Mouse (Mus musculus) midbrain, embryonic 12.5 days (tissue): ENCODE results near the gene B2m. TPM values are rescaled to one million over a fixed set of nuclear protein-coding genes. Genes with fewer than 3 reads are reported as not detected.
"Not testable (repeated sequence)": the region's sequence is repeated elsewhere in the genome, so short reads cannot be mapped to it uniquely, and the experiment has no call there.

Experiments used
- ATAC-seq: fragments of 200-750 bp; cut with Nextera tagmentation; 2 replicates; pipeline ENCODE4 v1.8.0; 2017; ENCODE audit warnings: low read depth, moderate TSS enrichment, moderate library complexity; ENCODE audit not compliant: low FRiP score
- H3K27ac ChIP-seq: fragments of 300-500 bp; sonication (generic); replicated peaks from 2 replicates; pipeline ENCODE4 v1.5.1; 2016; ENCODE audit warnings: mild to moderate bottlenecking
- H3K27me3 ChIP-seq: fragments of 300-500 bp; sonication (generic); 2 replicates; pipeline ENCODE4 v1.6.1; 2016; ENCODE audit warnings: mild to moderate bottlenecking
- H3K36me3 ChIP-seq: fragments of 300-500 bp; sonication (generic); 2 replicates; pipeline ENCODE4 v1.6.1; 2016
- H3K4me1 ChIP-seq: fragments of 300-500 bp; sonication (generic); 2 replicates; pipeline ENCODE4 v1.6.1; 2016
- H3K4me2 ChIP-seq: fragments of 300-500 bp; sonication (generic); replicated peaks from 2 replicates; pipeline ENCODE4 v1.6.1; 2016; ENCODE audit warnings: mild to moderate bottlenecking, moderate library complexity
- H3K4me3 ChIP-seq: fragments of 300-500 bp; sonication (generic); 2 replicates; pipeline ENCODE4 v1.5.1; 2016; ENCODE audit warnings: mild to moderate bottlenecking
- H3K9ac ChIP-seq: fragments of 300-500 bp; sonication (generic); replicated peaks from 2 replicates; pipeline ENCODE4 v1.6.1; 2016; ENCODE audit warnings: mild to moderate bottlenecking, moderate library complexity
- H3K9me3 ChIP-seq: fragments of 300-500 bp; sonication (generic); 2 replicates; pipeline ENCODE4 v1.6.1; 2016; ENCODE audit warnings: mild to moderate bottlenecking
- WGBS: fragments of 180-500 bp; shearing (Covaris S2); methylation state at CpG from one replicate; pipeline ENCODE4 v1.1.7; 2016; 5-methylcytosine and 5-hydroxymethylcytosine counted together
- polyA plus RNA-seq: library from polyadenylated mRNA; unstranded; fragments of >200 nt; fragmentation: Nextera tagmentation; extraction: Ambion mirVana; gene quantifications from 2 replicates; pipeline ENCODE4 v1.2.1, GENCODE M21; 2016

B2m gene
- 107 and 122 TPM in 2 replicates for polyA plus RNA-seq

DNA sequence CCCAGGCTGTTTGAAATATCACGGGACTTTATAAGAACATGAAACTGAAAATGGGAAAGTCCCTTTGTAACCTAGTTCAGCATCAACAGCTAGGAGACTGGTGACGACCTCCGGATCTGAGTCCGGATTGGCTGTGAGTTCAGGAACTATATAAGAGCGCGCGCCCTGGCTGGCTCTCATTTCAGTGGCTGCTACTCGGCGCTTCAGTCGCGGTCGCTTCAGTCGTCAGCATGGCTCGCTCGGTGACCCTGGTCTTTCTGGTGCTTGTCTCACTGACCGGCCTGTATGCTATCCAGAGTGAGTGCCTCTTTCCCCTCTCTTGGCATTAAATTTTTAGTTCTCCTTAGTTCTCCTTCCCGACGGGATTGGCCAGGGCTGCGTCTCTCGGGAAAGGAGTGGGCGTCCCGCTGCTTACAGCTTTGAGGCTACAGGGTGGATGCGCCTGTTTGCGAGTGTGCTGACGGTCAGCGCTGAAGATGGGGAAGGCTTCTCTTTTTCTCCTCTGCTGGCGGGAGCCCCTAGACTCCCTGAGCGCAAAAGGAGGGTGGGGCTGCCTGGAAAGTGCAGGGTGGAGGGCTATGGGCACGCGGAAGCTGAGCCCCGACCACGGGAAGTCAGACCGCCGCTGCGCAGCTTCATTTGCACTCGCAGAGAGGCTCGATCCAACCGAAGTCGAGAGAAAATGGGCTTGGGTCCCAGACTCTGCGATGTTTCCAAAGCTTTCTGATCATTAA is at the start of gene B2m:
Gene B2m (plus strand): TSS at position 179 of the 734 bp plus-strand sequence.
- peaks cover 10% of the 10 kb centered on the region; the same call in 1 of the 2 replicates for H3K4me1 ChIP-seq
- ATAC-seq, result peak; percentile 97
- H3K4me3 ChIP-seq, result peak within 1 kb of the TSS; percentile 66
- no peaks in the 10 kb centered on the region for H3K27me3 ChIP-seq
- H3K36me3 ChIP-seq, result no peaks in the 10 kb centered on the region
- H3K9me3 ChIP-seq, result no peaks in the 10 kb centered on the region
- peak within 1 kb of the TSS; percentile 84 for H3K4me2 ChIP-seq
- H3K9ac ChIP-seq, result peak within 1 kb of the TSS; percentile 76
- whole genome bisulfite sequencing, result under 1% methylated on average over 40 of the region's 40 CpGs
- peak within 1 kb of the TSS; percentile 26; the same call in 1 of the 2 replicates for H3K27ac ChIP-seq

DNA sequence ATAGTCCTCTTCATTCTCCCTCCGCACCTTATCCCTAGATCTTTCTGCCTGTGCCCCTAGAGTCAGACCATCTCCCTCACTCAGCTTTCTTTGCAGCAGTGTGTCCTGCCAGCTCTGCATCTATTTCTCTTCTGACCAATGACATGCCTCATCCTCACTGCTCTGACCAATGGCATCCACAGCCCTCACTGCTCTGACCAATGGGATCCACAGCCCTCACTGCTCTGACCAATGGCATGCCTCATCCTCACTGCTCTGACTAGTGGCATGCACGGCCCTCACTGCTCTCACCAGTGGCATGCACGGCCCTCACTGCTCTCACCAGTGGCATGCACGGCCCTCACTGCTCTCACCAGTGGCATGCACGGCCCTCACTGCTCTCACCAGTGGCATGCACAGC is 49.8 kb upstream of the B2m start:
- H3K4me2 ChIP-seq, ATAC-seq, H3K9ac ChIP-seq, H3K27me3 ChIP-seq, H3K9me3 ChIP-seq, H3K27ac ChIP-seq, H3K4me3 ChIP-seq, H3K4me1 ChIP-seq: not testable (repeated sequence)
- H3K36me3 ChIP-seq, result peaks cover 79% of the 10 kb centered on the region
- WGBS, result 83% methylated on average over 5 of the region's 5 CpGs

DNA sequence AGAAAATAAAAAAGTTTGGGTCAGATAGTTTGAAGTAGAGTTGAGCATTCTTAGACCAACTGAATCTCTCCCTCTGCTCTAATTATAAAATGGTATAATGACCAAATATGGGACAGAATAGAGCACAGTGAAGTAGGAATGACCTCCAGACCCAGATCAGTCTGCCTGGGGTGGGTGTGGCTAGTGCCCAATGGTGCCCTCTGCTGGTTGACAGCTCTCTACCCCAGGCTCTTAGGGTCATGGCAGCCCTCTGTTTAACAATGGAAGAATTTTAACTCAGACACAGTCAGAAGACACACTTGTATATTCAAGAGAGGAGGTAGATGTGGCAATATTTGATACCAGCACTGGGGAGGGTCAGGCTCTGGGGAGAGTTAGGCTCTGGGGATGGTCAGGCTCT is 45.4 kb upstream of the B2m start:
- no peak overlapping the region for H3K4me3 ChIP-seq
- H3K9ac ChIP-seq, result no peak overlapping the region
- H3K27me3 ChIP-seq, result no peaks in the 10 kb centered on the region
- no peaks in the 10 kb centered on the region for H3K9me3 ChIP-seq
- no peak for ATAC-seq
- H3K27ac ChIP-seq, result no peak overlapping the region
- no peak overlapping the region for H3K4me2 ChIP-seq
- H3K36me3 ChIP-seq, result peaks cover 55% of the 10 kb centered on the region
- H3K4me1 ChIP-seq, result no peaks in the 10 kb centered on the region

DNA sequence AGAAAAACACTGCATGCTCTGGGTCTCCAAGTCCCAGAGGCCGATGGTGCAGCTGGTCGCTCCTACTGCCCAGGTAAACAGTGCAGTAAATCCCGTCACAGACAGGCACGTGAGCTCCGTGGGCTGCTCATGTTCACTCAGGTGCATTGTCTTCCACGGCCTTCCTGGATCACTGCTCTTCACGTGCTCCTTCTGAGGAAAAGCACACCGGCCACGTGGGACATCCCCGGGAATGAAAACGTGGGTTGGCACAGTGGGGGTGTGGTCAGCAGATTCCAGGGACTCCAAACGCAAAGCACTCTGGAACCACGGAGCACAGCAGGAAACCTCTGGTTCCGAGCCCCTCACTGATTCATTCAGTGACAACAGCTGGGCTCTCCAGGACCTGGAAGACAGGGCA is 39.4 kb upstream of the B2m start:
- H3K9me3 ChIP-seq, result no peaks in the 10 kb centered on the region
- 86% methylated on average over 14 of the region's 14 CpGs for WGBS
- peaks cover 48% of the 10 kb centered on the region for H3K36me3 ChIP-seq
- no peaks in the 10 kb centered on the region for H3K27me3 ChIP-seq
- H3K4me2 ChIP-seq, result no peak overlapping the region
- H3K9ac ChIP-seq, result no peak overlapping the region
- no peaks in the 10 kb centered on the region for H3K4me1 ChIP-seq
- no peak overlapping the region for H3K27ac ChIP-seq
- ATAC-seq, result no peak
- no peak overlapping the region for H3K4me3 ChIP-seq

DNA sequence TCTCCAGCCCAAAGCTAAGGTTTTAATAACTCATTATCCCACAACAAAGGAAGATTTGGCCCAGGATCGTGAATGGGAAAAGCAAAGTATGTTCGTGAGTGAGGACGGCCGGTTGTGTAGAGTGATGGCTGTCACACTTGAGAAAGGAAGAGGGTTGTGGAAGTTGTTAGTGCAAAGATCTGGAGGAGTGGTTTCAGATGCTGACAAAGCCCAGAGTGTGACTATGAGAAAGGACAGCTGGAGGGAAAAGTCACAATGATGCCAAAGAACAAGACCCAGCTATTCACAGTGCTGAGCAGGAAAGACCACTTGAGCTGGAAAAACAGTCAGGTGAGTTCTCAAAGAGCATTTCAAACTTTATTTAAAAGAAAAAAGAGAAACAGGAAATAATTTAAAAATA is 37.8 kb upstream of the B2m start:
- ATAC-seq, result no peak
- no peak overlapping the region for H3K4me3 ChIP-seq
- 75% methylated on average over 4 of the region's 4 CpGs for WGBS

DNA sequence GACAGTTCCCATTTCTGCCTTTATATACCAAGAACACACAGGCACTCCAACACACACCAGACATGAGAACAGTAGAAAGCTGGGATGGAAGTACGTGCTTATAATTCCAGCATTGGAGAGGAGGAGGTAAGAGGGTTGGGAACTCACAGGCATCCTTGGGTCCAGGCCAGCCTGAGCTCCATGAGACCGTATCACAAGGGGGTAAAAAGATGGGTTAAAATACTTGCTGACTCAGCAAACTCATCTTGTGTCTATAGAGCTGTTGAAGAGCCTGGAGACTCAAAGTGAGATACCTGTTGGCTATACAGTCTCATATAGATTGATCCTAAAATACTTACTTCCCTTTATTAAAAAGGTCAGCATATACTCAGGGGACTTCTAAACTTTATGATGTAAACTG is 30.6 kb upstream of the B2m start:
- no peak for ATAC-seq
- Histone ChIP-seq H3K4me3 (peak overlapping the region; percentile 81; the same call in 1 of the 2 replicates), H3K4me2 (peak overlapping the region; percentile 67), H3K9me3 (no peaks in the 10 kb centered on the region), H3K27ac (no peak overlapping the region), H3K4me1 (peaks cover 17% of the 10 kb centered on the region), H3K9ac (no peak overlapping the region), H3K27me3 (no peaks in the 10 kb centered on the region), H3K36me3 (peaks cover 18% of the 10 kb centered on the region)
- WGBS, result 89% methylated on average over 2 of the region's 2 CpGs

More for the DNA sequence above, 37.8 kb upstream of the B2m start:
- H3K9me3 ChIP-seq, result no peaks in the 10 kb centered on the region
- H3K4me1 ChIP-seq, result no peaks in the 10 kb centered on the region
- H3K36me3 ChIP-seq, result peaks cover 55% of the 10 kb centered on the region
- H3K9ac ChIP-seq, result no peak overlapping the region
- no peak overlapping the region for H3K4me2 ChIP-seq
- H3K27ac ChIP-seq, result no peak overlapping the region
- no peaks in the 10 kb centered on the region for H3K27me3 ChIP-seq

DNA sequence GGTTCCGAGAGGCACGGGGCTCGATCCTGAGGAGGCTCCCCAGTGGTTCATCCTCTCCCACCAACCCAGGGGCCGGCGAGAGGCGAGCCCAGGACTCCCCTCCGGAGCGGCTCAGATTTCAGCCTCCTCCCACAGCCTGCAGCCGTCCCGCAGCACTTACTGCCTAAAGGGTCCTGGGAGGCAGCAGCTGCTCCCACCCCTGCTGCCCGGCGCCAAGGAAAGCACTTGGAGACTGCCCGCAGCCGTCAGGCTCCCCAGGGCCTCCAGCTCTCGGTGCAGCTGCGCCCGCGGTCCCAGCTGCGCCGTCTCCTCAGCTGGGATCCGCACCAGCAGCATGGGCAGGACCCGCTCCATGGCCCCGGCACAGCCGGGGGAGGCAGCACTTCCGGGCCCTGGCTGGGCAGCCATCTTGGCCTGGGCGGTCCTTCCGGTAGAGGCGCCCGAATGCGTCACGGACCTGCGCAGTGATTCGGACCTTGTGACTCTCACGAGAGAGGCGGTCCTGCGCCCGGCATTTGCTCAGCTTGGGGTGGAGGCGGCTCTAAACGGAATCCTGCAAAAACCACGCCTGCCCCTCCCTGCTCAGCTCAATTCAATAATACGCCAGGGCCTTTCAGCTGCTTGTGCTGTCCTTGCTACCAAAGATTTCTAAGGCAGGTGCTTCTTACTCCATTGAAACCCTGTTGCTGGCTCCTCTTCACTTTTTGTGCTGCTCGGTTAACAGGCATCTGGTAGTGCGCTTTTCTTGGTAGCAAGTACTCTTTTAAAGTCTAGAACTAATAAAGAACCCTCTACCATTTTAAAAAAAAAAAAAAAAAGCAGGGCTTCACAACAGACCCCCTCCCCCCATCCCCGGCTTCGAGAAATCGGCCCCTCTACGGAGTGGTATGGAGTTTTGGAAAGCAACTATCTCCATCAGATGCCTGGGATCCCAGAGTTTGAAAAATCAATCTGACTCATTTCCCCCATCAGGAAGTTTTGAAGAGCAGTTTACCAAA is 29.2 kb upstream of the B2m start, which contains the start of gene Spg11:
Gene Spg11 (minus strand): TSS at position 426 of the 998 bp plus-strand sequence.
- Histone ChIP-seq H3K36me3 (peaks cover 13% of the 10 kb centered on the region), H3K4me1 (peaks cover 17% of the 10 kb centered on the region), H3K9ac (peak within 1 kb of the TSS; percentile 88), H3K27me3 (no peaks in the 10 kb centered on the region), H3K27ac (peak within 1 kb of the TSS; percentile 97), H3K4me2 (peak within 1 kb of the TSS; percentile 67), H3K4me3 (peak within 1 kb of the TSS; percentile 81), H3K9me3 (no peaks in the 10 kb centered on the region)
- peak; percentile 99 for ATAC-seq
- WGBS, result under 1% methylated on average over 45 of the region's 47 CpGs

DNA sequence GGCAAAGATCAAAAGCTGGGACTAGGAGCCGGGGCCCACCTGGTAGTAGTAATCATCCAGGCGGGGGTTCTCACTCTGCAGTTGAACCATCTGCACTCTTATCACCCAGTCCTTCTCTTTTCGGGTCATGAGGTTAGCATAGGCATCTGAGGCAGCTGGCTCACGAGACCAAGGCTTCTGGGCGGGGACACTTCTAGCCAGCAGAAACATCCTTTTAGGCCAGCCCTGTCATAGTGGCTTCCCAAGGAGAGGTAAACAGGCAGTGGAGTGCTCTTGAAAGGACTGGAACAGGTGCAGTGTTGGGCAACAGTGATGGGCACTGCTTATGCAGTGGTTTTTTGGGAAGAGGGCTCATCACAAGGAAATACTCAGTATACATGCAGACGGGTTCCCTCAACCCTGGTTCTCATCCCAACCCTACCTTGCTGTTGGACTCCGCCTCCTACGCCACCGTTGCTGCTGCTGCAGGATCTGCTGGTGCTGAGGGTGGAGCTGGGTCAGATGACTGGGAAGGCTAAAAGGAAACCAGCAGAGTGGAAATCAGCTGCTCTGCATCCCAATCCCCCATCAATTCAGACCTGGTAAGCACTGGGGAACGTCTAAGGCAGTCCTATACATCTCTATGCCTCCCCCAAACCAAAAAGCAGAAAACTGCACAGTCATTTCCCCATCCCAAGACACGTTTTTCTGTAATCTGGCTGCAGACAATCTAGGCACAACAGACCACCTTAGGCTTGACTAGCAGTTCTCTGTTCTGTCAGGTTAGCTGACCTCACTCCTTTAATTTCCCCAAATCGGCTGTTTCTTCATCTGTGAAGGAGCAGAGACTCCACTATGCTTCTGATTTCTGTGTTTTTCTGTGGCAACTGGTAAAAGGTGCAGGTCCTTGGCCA is 21.6 kb upstream of the B2m start:
- Histone ChIP-seq H3K9ac (no peak overlapping the region), H3K27ac (no peak overlapping the region), H3K36me3 (no peaks in the 10 kb centered on the region), H3K27me3 (no peaks in the 10 kb centered on the region; the same call in 1 of the 2 replicates), H3K4me2 (no peak overlapping the region), H3K4me3 (no peak overlapping the region), H3K4me1 (no peaks in the 10 kb centered on the region), H3K9me3 (no peaks in the 10 kb centered on the region)
- WGBS, result 56% methylated on average over 12 of the region's 12 CpGs
- ATAC-seq, result no peak

DNA sequence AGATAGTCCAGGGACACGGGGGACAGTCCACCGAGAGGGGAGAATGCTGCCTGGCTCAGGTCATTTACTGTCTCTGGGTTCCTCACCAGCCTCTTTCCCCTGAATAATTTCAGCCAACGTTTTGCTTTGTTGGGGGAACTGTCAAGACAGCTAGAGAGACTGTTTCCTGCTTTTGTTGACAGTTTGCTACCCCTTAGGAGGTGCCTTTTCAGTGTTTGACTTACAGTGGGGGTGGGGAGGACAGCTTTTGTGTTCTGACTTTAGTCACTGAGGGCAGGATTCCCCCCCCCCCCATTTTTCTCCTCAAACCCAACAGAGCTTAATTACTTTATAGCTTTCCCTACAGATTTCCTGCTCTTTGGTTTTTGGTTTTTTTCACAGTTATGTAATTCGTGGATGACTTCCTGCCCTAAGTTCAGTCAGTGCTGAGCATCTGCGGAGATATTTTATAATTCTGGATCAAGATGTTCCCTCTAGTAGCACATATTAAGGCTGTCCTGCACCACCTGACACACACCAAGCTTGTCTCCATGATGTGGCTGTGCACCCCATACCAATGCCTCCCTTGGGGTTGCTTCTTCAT is 20.6 kb upstream of the B2m start:
- 52% methylated on average over 5 of the region's 5 CpGs for WGBS

DNA sequence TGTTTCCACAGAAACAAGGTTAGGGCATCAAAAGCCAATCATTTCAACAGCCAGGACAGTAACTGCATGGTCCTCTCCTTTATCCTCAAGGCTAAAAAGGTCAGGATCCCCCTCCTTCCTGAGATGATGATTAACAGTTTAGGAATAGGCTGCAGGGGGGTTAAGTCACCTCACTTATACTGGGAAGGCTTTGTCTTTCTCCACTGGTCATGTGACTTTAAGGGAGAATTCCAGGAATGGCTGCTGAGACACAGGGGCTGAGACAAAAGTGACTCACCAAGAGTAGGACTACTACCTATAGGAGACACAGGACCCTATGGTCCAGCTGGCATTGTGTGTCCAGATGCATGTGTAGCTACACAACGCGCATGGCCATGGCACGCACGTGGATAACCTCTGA is 19.9 kb upstream of the B2m start:
- H3K9ac ChIP-seq, result no peak overlapping the region
- H3K9me3 ChIP-seq, result no peaks in the 10 kb centered on the region
- WGBS, result 94% methylated on average over 4 of the region's 4 CpGs

More for the DNA sequence above, 20.6 kb upstream of the B2m start:
- H3K27me3 ChIP-seq, result no peaks in the 10 kb centered on the region; the same call in 1 of the 2 replicates
- H3K4me1 ChIP-seq, result no peaks in the 10 kb centered on the region
- no peaks in the 10 kb centered on the region for H3K9me3 ChIP-seq
- H3K9ac ChIP-seq, result no peak overlapping the region
- H3K36me3 ChIP-seq, result no peaks in the 10 kb centered on the region
- H3K4me2 ChIP-seq, result no peak overlapping the region
- ATAC-seq, result no peak
- H3K4me3 ChIP-seq, result no peak overlapping the region
- no peak overlapping the region for H3K27ac ChIP-seq

DNA sequence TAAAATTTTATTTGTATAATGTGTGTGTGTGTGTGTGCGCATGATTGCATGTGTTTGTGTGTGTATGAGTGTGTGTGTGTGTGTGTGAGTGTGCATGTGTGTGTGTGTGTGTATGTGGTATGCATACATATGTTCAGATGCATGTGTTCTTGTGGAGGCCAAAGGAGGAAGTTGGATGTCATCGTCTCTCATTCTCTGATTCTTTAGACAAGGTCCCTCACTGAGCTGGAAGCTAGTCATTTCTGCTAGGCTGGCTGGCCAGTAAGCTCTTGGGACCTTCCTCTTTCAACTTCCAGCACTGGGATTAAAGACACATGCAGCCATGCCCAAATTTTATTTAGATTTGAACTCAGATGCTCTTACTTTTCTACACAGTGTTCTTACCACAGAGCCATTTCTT is 15.4 kb upstream of the B2m start:
- H3K9me3 ChIP-seq, result no peaks in the 10 kb centered on the region
- ATAC-seq, result no peak
- no peaks in the 10 kb centered on the region for H3K27me3 ChIP-seq
- no peak overlapping the region for H3K4me3 ChIP-seq
- WGBS, result 78% methylated on average over 2 of the region's 2 CpGs
- H3K4me1 ChIP-seq, result no peaks in the 10 kb centered on the region
- no peak overlapping the region for H3K9ac ChIP-seq
- no peak overlapping the region for H3K27ac ChIP-seq
- H3K4me2 ChIP-seq, result no peak overlapping the region
- H3K36me3 ChIP-seq, result no peaks in the 10 kb centered on the region

More for the DNA sequence above, 19.9 kb upstream of the B2m start:
- Histone ChIP-seq H3K4me3 (no peak overlapping the region), H3K4me2 (no peak overlapping the region), H3K36me3 (no peaks in the 10 kb centered on the region), H3K27ac (no peak overlapping the region), H3K4me1 (no peaks in the 10 kb centered on the region), H3K27me3 (no peaks in the 10 kb centered on the region; the same call in 1 of the 2 replicates)
- ATAC-seq, result no peak
